Mouse (Mus musculus) hindbrain, embryonic 13.5 days (tissue): Measurements from ENCODE around the gene Stat6. TPM values are rescaled to one million over a fixed set of nuclear protein-coding genes. Genes with fewer than 3 reads are reported as not detected.

ENCODE experiments used
- ATAC-seq: fragments of 200-750 bp; cut with Nextera tagmentation; 2 replicates; pipeline ENCODE4 v1.8.0; 2017; ENCODE audit warnings: moderate TSS enrichment; ENCODE audit not compliant: low FRiP score
- H3K27ac ChIP-seq: fragments of 300-500 bp; sonication (generic); 2 replicates; pipeline ENCODE4 v1.5.1; 2015; ENCODE audit warnings: inconsistent platforms, mild to moderate bottlenecking, moderate library complexity
- H3K27me3 ChIP-seq: fragments of 300-500 bp; sonication (generic); 2 replicates; pipeline ENCODE4 v1.6.1; 2015; ENCODE audit warnings: mild to moderate bottlenecking, inconsistent platforms
- H3K36me3 ChIP-seq: fragments of 300-500 bp; sonication (generic); 2 replicates; pipeline ENCODE4 v1.6.1; 2015; ENCODE audit warnings: mild to moderate bottlenecking, inconsistent platforms
- H3K4me1 ChIP-seq: fragments of 300-500 bp; sonication (generic); replicated peaks from 2 replicates; pipeline ENCODE4 v1.6.1; 2015; ENCODE audit warnings: inconsistent platforms
- H3K4me2 ChIP-seq: fragments of 300-500 bp; sonication (generic); 2 replicates; pipeline ENCODE4 v1.6.1; 2015; ENCODE audit warnings: inconsistent platforms, mild to moderate bottlenecking, moderate library complexity
- H3K4me3 ChIP-seq: fragments of 300-500 bp; sonication (generic); 2 replicates; pipeline ENCODE4 v1.5.1; 2015; ENCODE audit warnings: mild to moderate bottlenecking, inconsistent platforms
- H3K9ac ChIP-seq: fragments of 300-500 bp; sonication (generic); 2 replicates; pipeline ENCODE4 v1.6.1; 2015; ENCODE audit warnings: mild to moderate bottlenecking, inconsistent platforms
- H3K9me3 ChIP-seq: fragments of 300-500 bp; sonication (generic); 2 replicates; pipeline ENCODE4 v1.6.1; 2016; ENCODE audit warnings: inconsistent platforms
- WGBS: fragments of 180-500 bp; shearing (Covaris S2); methylation state at CpG from one replicate; pipeline ENCODE4 v1.1.7; 2015; 5-methylcytosine and 5-hydroxymethylcytosine counted together
- polyA plus RNA-seq: library from polyadenylated mRNA; unstranded; fragments of >200 nt; fragmentation: Nextera tagmentation; extraction: Ambion mirVana; gene quantifications from 2 replicates; pipeline ENCODE4 v1.2.1, GENCODE M21; 2015

The Stat6 gene
- polyA plus RNA-seq, 1 experiment from 2014 or later = 5.0 TPM

GRCm38 (mm10) chr10:127661915-127662663 is 19.3 kb downstream of the Stat6 start:
- Histone ChIP-seq H3K27ac (no peak overlapping the region), H3K36me3 (no peaks in the 10 kb centered on the region), H3K9ac (peak overlapping the region; percentile 49), H3K4me2 (peak overlapping the region; percentile 42), H3K4me1 (peaks cover 52% of the 10 kb centered on the region), H3K27me3 (peaks cover 86% of the 10 kb centered on the region), H3K9me3 (no peaks in the 10 kb centered on the region), H3K4me3 (peak overlapping the region; percentile 20; the same call in 1 of the 2 replicates)
- 4% methylated on average over 16 of the region's 16 CpGs for WGBS
- ATAC-seq = peak; percentile 6; the same call in 1 of the 2 replicates

- no peak overlapping the region for H3K27ac ChIP-seq
- ATAC-seq = peak; percentile 10; the same call in 1 of the 2 replicates
- peaks cover 93% of the 10 kb centered on the region for H3K27me3 ChIP-seq
- H3K4me3 ChIP-seq = peak overlapping the region; percentile 12; the same call in 1 of the 2 replicates
- H3K4me2 ChIP-seq = peak overlapping the region; percentile 42
- no peak overlapping the region for H3K9ac ChIP-seq
- peaks cover 59% of the 10 kb centered on the region for H3K4me1 ChIP-seq
- no peaks in the 10 kb centered on the region for H3K9me3 ChIP-seq
- no peaks in the 10 kb centered on the region for H3K36me3 ChIP-seq
- WGBS = 8% methylated on average over 19 of the region's 19 CpGs
Measured at GRCm38 (mm10) chr10:127662666-127663253, 20.0 kb downstream of the Stat6 start.

GRCm38 (mm10) chr10:127663590-127663989 is 20.8 kb downstream of the Stat6 start:
- WGBS = 17% methylated on average over 5 of the region's 5 CpGs
- ATAC-seq = no peak
- Histone ChIP-seq H3K27ac (no peak overlapping the region), H3K9me3 (no peaks in the 10 kb centered on the region), H3K4me1 (peaks cover 66% of the 10 kb centered on the region), H3K4me2 (no peak overlapping the region), H3K36me3 (no peaks in the 10 kb centered on the region), H3K9ac (no peak overlapping the region), H3K4me3 (no peak overlapping the region), H3K27me3 (peaks cover 96% of the 10 kb centered on the region)

- no peak for ATAC-seq
- Histone ChIP-seq H3K27me3 (peaks cover 96% of the 10 kb centered on the region), H3K9me3 (no peaks in the 10 kb centered on the region), H3K27ac (no peak overlapping the region), H3K4me3 (0 out of 2 replicates have a peak overlapping the region, but pooled peaks have one; percentile 50), H3K4me2 (peak overlapping the region; percentile 26; the same call in 1 of the 2 replicates), H3K9ac (no peak overlapping the region), H3K4me1 (peaks cover 71% of the 10 kb centered on the region), H3K36me3 (no peaks in the 10 kb centered on the region)
- 11% methylated on average over 16 of the region's 16 CpGs for WGBS
Measured at GRCm38 (mm10) chr10:127664166-127664565, 21.4 kb downstream of the Stat6 start.

GRCm38 (mm10) chr10:127664891-127665290 is 22.1 kb downstream of the Stat6 start:
- no peaks in the 10 kb centered on the region for H3K9me3 ChIP-seq
- H3K4me3 ChIP-seq = peak overlapping the region; percentile 50; the same call in 1 of the 2 replicates
- H3K27ac ChIP-seq = no peak overlapping the region
- peaks cover 96% of the 10 kb centered on the region for H3K27me3 ChIP-seq
- 11% methylated on average over 13 of the region's 13 CpGs for WGBS
- H3K4me2 ChIP-seq = peak overlapping the region; percentile 75
- ATAC-seq = no peak
- no peaks in the 10 kb centered on the region for H3K36me3 ChIP-seq
- H3K9ac ChIP-seq = no peak overlapping the region
- peaks cover 72% of the 10 kb centered on the region for H3K4me1 ChIP-seq

GRCm38 (mm10) chr10:127665366-127666181 is 22.8 kb downstream of the Stat6 start:
- Histone ChIP-seq H3K4me1 (peaks cover 72% of the 10 kb centered on the region), H3K27ac (peak overlapping the region; percentile 27; the same call in 1 of the 2 replicates), H3K27me3 (peaks cover 92% of the 10 kb centered on the region), H3K9me3 (no peaks in the 10 kb centered on the region), H3K4me3 (peak overlapping the region; percentile 50), H3K4me2 (peak overlapping the region; percentile 75), H3K9ac (peak overlapping the region; percentile 67), H3K36me3 (no peaks in the 10 kb centered on the region)
- ATAC-seq = no peak
- WGBS = 3% methylated on average over 14 of the region's 14 CpGs

GRCm38 (mm10) chr10:127666501-127667268 is 23.9 kb downstream of the Stat6 start, which contains the start of gene Nemp1:
Gene Nemp1, plus strand, starts transcription at chr10:127666901.
- H3K27ac ChIP-seq = peak within 1 kb of the TSS; percentile 74
- H3K9ac ChIP-seq = peak within 1 kb of the TSS; percentile 67
- peak; percentile 43 for ATAC-seq
- H3K4me3 ChIP-seq = peak within 1 kb of the TSS; percentile 50
- WGBS = under 1% methylated on average over 56 of the region's 73 CpGs
- peaks cover 81% of the 10 kb centered on the region for H3K27me3 ChIP-seq
- H3K4me1 ChIP-seq = peaks cover 68% of the 10 kb centered on the region
- H3K36me3 ChIP-seq = no peaks in the 10 kb centered on the region
- H3K4me2 ChIP-seq = peak within 1 kb of the TSS; percentile 75
- H3K9me3 ChIP-seq = no peaks in the 10 kb centered on the region

GRCm38 (mm10) chr10:127667269-127668092 is 24.7 kb downstream of the Stat6 start:
- Histone ChIP-seq H3K4me1 (peaks cover 60% of the 10 kb centered on the region), H3K9ac (peak overlapping the region; percentile 67), H3K27me3 (peaks cover 73% of the 10 kb centered on the region), H3K36me3 (no peaks in the 10 kb centered on the region), H3K9me3 (no peaks in the 10 kb centered on the region), H3K27ac (peak overlapping the region; percentile 74), H3K4me2 (peak overlapping the region; percentile 75), H3K4me3 (peak overlapping the region; percentile 50)
- no peak for ATAC-seq
- WGBS = 2% methylated on average over 35 of the region's 35 CpGs

- H3K4me2 ChIP-seq = peak within 1 kb of the TSS; percentile 75
- ATAC-seq = no peak
- peak within 1 kb of the TSS; percentile 67 for H3K9ac ChIP-seq
- WGBS = 3% methylated on average over 39 of the region's 40 CpGs
- H3K36me3 ChIP-seq = no peaks in the 10 kb centered on the region
- peak within 1 kb of the TSS; percentile 74 for H3K27ac ChIP-seq
- peaks cover 53% of the 10 kb centered on the region for H3K4me1 ChIP-seq
- H3K4me3 ChIP-seq = peak within 1 kb of the TSS; percentile 50
- H3K27me3 ChIP-seq = peaks cover 65% of the 10 kb centered on the region
- no peaks in the 10 kb centered on the region for H3K9me3 ChIP-seq
Measured at GRCm38 (mm10) chr10:127668093-127669050, 25.6 kb downstream of the Stat6 start, which contains the start of gene Nab2. Gene Nab2, minus strand, starts transcription at chr10:127668568.

GRCm38 (mm10) chr10:127669170-127669569 is 26.4 kb downstream of the Stat6 start:
- no peak overlapping the region for H3K9ac ChIP-seq
- H3K4me3 ChIP-seq = no peak overlapping the region
- H3K36me3 ChIP-seq = no peaks in the 10 kb centered on the region
- peaks cover 50% of the 10 kb centered on the region for H3K4me1 ChIP-seq
- H3K27ac ChIP-seq = no peak overlapping the region
- H3K4me2 ChIP-seq = no peak overlapping the region; the same call in 1 of the 2 replicates
- H3K27me3 ChIP-seq = peaks cover 57% of the 10 kb centered on the region
- no peaks in the 10 kb centered on the region for H3K9me3 ChIP-seq
- no peak for ATAC-seq
- 24% methylated on average over 7 of the region's 7 CpGs for WGBS
